ENCODE assay signal across 7 mouse cellular contexts in the genomic region with DNA sequence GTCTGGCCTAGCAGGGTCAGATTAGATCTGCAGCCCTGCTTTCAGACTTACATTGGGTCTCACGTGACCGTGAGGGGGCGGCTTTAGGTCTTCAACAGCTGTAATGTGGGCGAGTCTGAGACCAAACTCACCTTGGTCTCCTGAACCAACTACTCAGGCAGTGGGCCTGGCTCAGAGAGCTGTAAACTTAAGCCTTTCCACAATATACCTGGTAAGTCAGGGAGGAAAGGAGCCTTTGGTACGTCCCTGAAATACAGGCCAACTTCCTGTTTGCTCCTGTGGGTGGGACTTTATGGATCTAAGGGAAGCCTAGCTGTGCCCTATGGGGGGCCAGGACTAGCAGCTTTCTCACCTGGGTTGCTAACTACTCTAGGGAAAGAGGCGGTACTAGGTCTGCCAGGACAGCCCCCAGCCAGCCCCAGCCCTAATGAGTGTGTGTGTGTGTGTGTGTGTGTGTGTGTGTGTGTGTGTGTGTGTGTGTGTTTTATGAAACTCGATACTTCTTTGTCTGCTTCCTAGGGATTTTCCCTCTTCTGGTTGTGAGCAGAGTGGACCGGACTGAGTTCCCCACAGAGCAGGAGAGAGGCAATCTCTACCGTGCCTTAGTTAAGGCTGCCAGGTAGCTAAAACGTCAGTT. TPM values are rescaled to one million over a fixed set of nuclear protein-coding genes. Genes with fewer than 3 reads are reported as not detected.
DNase-seq lines count a peak whose midpoint lies in the region; ATAC-seq lines count a peak whose summit lies in the region.

TSS of gene Lzts2 (plus strand) at position 80 of the 637 bp plus-strand sequence.

- no peak for ATAC-seq in forebrain, embryonic 12.5 days (ENCODE audit: low FRiP score)
- ATAC-seq in hematopoietic stem cell, adult 5-6 weeks (replicated peaks in 1 of 2; ENCODE audit: insufficient read depth in 1 of 2, low FRiP score in 2 of 2, low TSS enrichment in 1 of 2, low read depth in 1 of 2, poor library complexity in 2 of 2, severe bottlenecking in 2 of 2): no peak
- no peak for ATAC-seq in midbrain, embryonic 12.5 days (ENCODE audit: low FRiP score, low read depth)
- ATAC-seq in erythroid progenitor cell, adult 5-6 weeks (replicated peaks; ENCODE audit: low FRiP score, poor library complexity, severe bottlenecking): no peak

- DNase-seq in CD4-positive helper T cell, adult 2 months (ENCODE audit: low read depth, low spot score): peak; percentile 52
- DNase-seq in MEL-GATA-1-ER (ENCODE audit: extremely low read depth, low read depth): peak; percentile 36
- no peak for DNase-seq in left cerebral cortex, postnatal 10 days (ENCODE audit: extremely low spot score in 1 of 2, low spot score in 2 of 2)

- intact Hi-C loops in left cerebral cortex, postnatal 10 days (cut with DNase I): no loop called here

- H3K4me1 ChIP-seq in forebrain, embryonic 12.5 days: peaks cover 53% of the 10 kb centered on the region
- H3K4me1 ChIP-seq in midbrain, embryonic 12.5 days: peaks cover 50% of the 10 kb centered on the region

- H3K36me3 ChIP-seq in forebrain, embryonic 12.5 days (replicated peaks): peaks cover 29% of the 10 kb centered on the region
- H3K36me3 ChIP-seq in midbrain, embryonic 12.5 days: peaks cover 25% of the 10 kb centered on the region

- H3K9me3 ChIP-seq in forebrain, embryonic 12.5 days: no peaks in the 10 kb centered on the region
- H3K9me3 ChIP-seq in midbrain, embryonic 12.5 days: no peaks in the 10 kb centered on the region

- peak within 1 kb of the TSS; percentile 98 for H3K27ac ChIP-seq in forebrain, embryonic 12.5 days
- peak within 1 kb of the TSS; percentile 97 for H3K27ac ChIP-seq in midbrain, embryonic 12.5 days (replicated peaks)

- no peaks in the 10 kb centered on the region for H3K27me3 ChIP-seq in forebrain, embryonic 12.5 days
- peaks cover 5% of the 10 kb centered on the region; the same call in 1 of the 2 replicates for H3K27me3 ChIP-seq in midbrain, embryonic 12.5 days

- peak within 1 kb of the TSS; percentile 72 for H3K4me3 ChIP-seq in forebrain, embryonic 12.5 days (replicated peaks)
- H3K4me3 ChIP-seq in midbrain, embryonic 12.5 days: peak within 1 kb of the TSS; percentile 76

- peak within 1 kb of the TSS; percentile 79 for H3K4me2 ChIP-seq in forebrain, embryonic 12.5 days
- H3K4me2 ChIP-seq in midbrain, embryonic 12.5 days (replicated peaks): peak within 1 kb of the TSS; percentile 74

- H3K9ac ChIP-seq in forebrain, embryonic 12.5 days: peak within 1 kb of the TSS; percentile 94
- peak within 1 kb of the TSS; percentile 54; the same call in 1 of the 2 replicates for H3K9ac ChIP-seq in midbrain, embryonic 12.5 days (replicated peaks)

- 11% methylated on average over 10 of the region's 10 CpGs for WGBS in forebrain, embryonic 12.5 days
- WGBS in midbrain, embryonic 12.5 days: 10% methylated on average over 10 of the region's 10 CpGs

RNA-seq across cellular contexts. Expression of gene Lzts2, which starts in this region (rescaled TPM):
- 48.7 and 51.4 TPM in 2 replicates for polyA plus RNA-seq in forebrain, embryonic 12.5 days (2016; fragmentation: Nextera tagmentation; extraction: Ambion mirVana)
- 25.8 and 29.3 TPM in 2 replicates for total RNA-seq in hematopoietic stem cell, adult 5-6 weeks (2017)
- 10 to 100 TPM; 24.5 to 25.6 TPM for total RNA-seq in left cerebral cortex, postnatal 10 days (2021)
- polyA plus RNA-seq in midbrain, embryonic 12.5 days (2016; fragmentation: Nextera tagmentation; extraction: Ambion mirVana): 69.5 and 70.3 TPM in 2 replicates
- 3.8 TPM in 1 of 2 replicates, not detected in the other for total RNA-seq in erythroid progenitor cell, adult 5-6 weeks (2015; ENCODE audit: low replicate concordance)
- total RNA-seq in erythroid progenitor cell, adult 5-6 weeks (2017; ENCODE audit: low replicate concordance): 1.4 and 2.2 TPM in 2 replicates

Comparison
In these comparisons a context has a peak if more than half of its experiments do, and no peak if none do; other contexts are left out.
1. DNase-seq: peak in CD4-positive helper T cell, adult 2 months (single experiment) and MEL-GATA-1-ER (single experiment); none in left cerebral cortex, postnatal 10 days (0 of 2).